Mouse (Mus musculus): ENCODE measurements around the gene Ttll11. TPM values are rescaled to one million over a fixed set of nuclear protein-coding genes. Genes with fewer than 3 reads are reported as not detected.
A peak's percentile ranks its signal among the peaks of the same experiment; 100 is the strongest.

The Ttll11 gene
- polyA plus RNA-seq, 1 experiment from 2014 or later = 0.94 TPM

- no peak overlapping the region for H3K27ac ChIP-seq
- 82% methylated on average over 2 of the region's 2 CpGs for WGBS
- peaks cover 6% of the 10 kb centered on the region for H3K4me1 ChIP-seq (replicated peaks)
- H3K9me3 ChIP-seq (replicated peaks) = no peaks in the 10 kb centered on the region; the same call in 1 of the 2 replicates
- H3K27me3 ChIP-seq = no peaks in the 10 kb centered on the region
- peaks cover 6% of the 10 kb centered on the region; the same call in 1 of the 2 replicates for H3K36me3 ChIP-seq
- H3K4me2 ChIP-seq = no peak overlapping the region
- no peak overlapping the region for H3K9ac ChIP-seq
- ATAC-seq (replicated peaks; ENCODE audit: insufficient number of reproducible peaks, insufficient read depth, low FRiP score, low read depth) = no peak
- H3K4me3 ChIP-seq = no peak overlapping the region
These were observed 243.7 kb downstream of the Ttll11 start for GRCm38 (mm10) chr2:35736061-35736460.

GRCm38 (mm10) chr2:35735001-35735400 lies 244.7 kb downstream of the Ttll11 start:
- Histone ChIP-seq H3K36me3 (peaks cover 12% of the 10 kb centered on the region; the same call in 1 of the 2 replicates), H3K4me1 (replicated peaks) (peaks cover 8% of the 10 kb centered on the region)
- WGBS = 98% methylated on average over 2 of the region's 2 CpGs

GRCm38 (mm10) chr2:35731671-35732449 lies 247.9 kb downstream of the Ttll11 start:
- Histone ChIP-seq H3K4me1 (replicated peaks) (peaks cover 22% of the 10 kb centered on the region), H3K4me3 (no peak overlapping the region), H3K36me3 (peaks cover 35% of the 10 kb centered on the region; the same call in 1 of the 2 replicates), H3K9ac (no peak overlapping the region), H3K9me3 (replicated peaks) (no peaks in the 10 kb centered on the region; the same call in 1 of the 2 replicates), H3K27me3 (no peaks in the 10 kb centered on the region), H3K4me2 (no peak overlapping the region), H3K27ac (no peak overlapping the region)
- WGBS = 64% methylated on average over 18 of the region's 18 CpGs
- ATAC-seq (replicated peaks; ENCODE audit: insufficient number of reproducible peaks, insufficient read depth, low FRiP score, low read depth) = no peak

More at GRCm38 (mm10) chr2:35735001-35735400, 244.7 kb downstream of the Ttll11 start:
- H3K4me3 ChIP-seq = no peak overlapping the region
- no peak for ATAC-seq (replicated peaks; ENCODE audit: insufficient number of reproducible peaks, insufficient read depth, low FRiP score, low read depth)
- no peak overlapping the region for H3K27ac ChIP-seq
- no peak overlapping the region for H3K9ac ChIP-seq
- no peaks in the 10 kb centered on the region; the same call in 1 of the 2 replicates for H3K9me3 ChIP-seq (replicated peaks)
- no peaks in the 10 kb centered on the region for H3K27me3 ChIP-seq
- no peak overlapping the region for H3K4me2 ChIP-seq

GRCm38 (mm10) chr2:35729077-35730065 lies 250.3 kb downstream of the Ttll11 start:
- no peak overlapping the region for H3K9ac ChIP-seq
- ATAC-seq (replicated peaks; ENCODE audit: insufficient number of reproducible peaks, insufficient read depth, low FRiP score, low read depth) = peak; percentile 72
- peak overlapping the region; percentile 52 for H3K27ac ChIP-seq
- peaks cover 22% of the 10 kb centered on the region for H3K4me1 ChIP-seq (replicated peaks)
- H3K9me3 ChIP-seq (replicated peaks) = no peaks in the 10 kb centered on the region
- no peak overlapping the region for H3K4me2 ChIP-seq
- peaks cover 46% of the 10 kb centered on the region; the same call in 1 of the 2 replicates for H3K36me3 ChIP-seq
- no peak overlapping the region for H3K4me3 ChIP-seq
- WGBS = 44% methylated on average over 16 of the region's 16 CpGs
- no peaks in the 10 kb centered on the region for H3K27me3 ChIP-seq

GRCm38 (mm10) chr2:35728633-35729032 lies 251.1 kb downstream of the Ttll11 start:
- 0 out of 2 replicates have a peak, but pooled peaks have one; percentile 6 for ATAC-seq (replicated peaks; ENCODE audit: insufficient number of reproducible peaks, insufficient read depth, low FRiP score, low read depth)
- Histone ChIP-seq H3K4me2 (no peak overlapping the region), H3K36me3 (peaks cover 54% of the 10 kb centered on the region), H3K9me3 (replicated peaks) (no peaks in the 10 kb centered on the region), H3K27ac (peak overlapping the region; percentile 52; the same call in 1 of the 2 replicates), H3K9ac (no peak overlapping the region), H3K4me3 (no peak overlapping the region), H3K4me1 (replicated peaks) (peaks cover 23% of the 10 kb centered on the region), H3K27me3 (no peaks in the 10 kb centered on the region)
- WGBS = 27% methylated on average over 5 of the region's 5 CpGs

GRCm38 (mm10) chr2:35723691-35724090 lies 256.0 kb downstream of the Ttll11 start:
- H3K4me2 ChIP-seq = no peak overlapping the region
- 78% methylated on average over 7 of the region's 7 CpGs for WGBS
- H3K36me3 ChIP-seq = peaks cover 86% of the 10 kb centered on the region
- H3K4me1 ChIP-seq (replicated peaks) = peaks cover 10% of the 10 kb centered on the region
- H3K4me3 ChIP-seq = no peak overlapping the region
- H3K9me3 ChIP-seq (replicated peaks) = no peaks in the 10 kb centered on the region
- H3K9ac ChIP-seq = no peak overlapping the region
- ATAC-seq (replicated peaks; ENCODE audit: insufficient number of reproducible peaks, insufficient read depth, low FRiP score, low read depth) = no peak
- no peak overlapping the region for H3K27ac ChIP-seq
- H3K27me3 ChIP-seq = no peaks in the 10 kb centered on the region

GRCm38 (mm10) chr2:35723267-35723666 lies 256.4 kb downstream of the Ttll11 start:
- Histone ChIP-seq H3K4me2 (no peak overlapping the region), H3K27ac (no peak overlapping the region), H3K27me3 (no peaks in the 10 kb centered on the region), H3K36me3 (peaks cover 86% of the 10 kb centered on the region), H3K4me1 (replicated peaks) (peaks cover 6% of the 10 kb centered on the region), H3K9me3 (replicated peaks) (no peaks in the 10 kb centered on the region), H3K4me3 (no peak overlapping the region), H3K9ac (no peak overlapping the region)
- 95% methylated on average over 6 of the region's 6 CpGs for WGBS
- no peak for ATAC-seq (replicated peaks; ENCODE audit: insufficient number of reproducible peaks, insufficient read depth, low FRiP score, low read depth)

- no peaks in the 10 kb centered on the region for H3K9me3 ChIP-seq (replicated peaks)
- peaks cover 86% of the 10 kb centered on the region for H3K36me3 ChIP-seq
- H3K27me3 ChIP-seq = no peaks in the 10 kb centered on the region
- no peak overlapping the region for H3K4me2 ChIP-seq
- H3K4me1 ChIP-seq (replicated peaks) = 0 out of 2 replicates have a peak, but pooled peaks cover 3% of the 10 kb centered on the region
- no peak for ATAC-seq (replicated peaks; ENCODE audit: insufficient number of reproducible peaks, insufficient read depth, low FRiP score, low read depth)
- H3K4me3 ChIP-seq = no peak overlapping the region
- H3K9ac ChIP-seq = no peak overlapping the region
- no peak overlapping the region for H3K27ac ChIP-seq
- WGBS = 87% methylated on average over 9 of the region's 9 CpGs
These were observed 256.9 kb downstream of the Ttll11 start for GRCm38 (mm10) chr2:35722821-35723220.

GRCm38 (mm10) chr2:35720956-35721355 lies 258.8 kb downstream of the Ttll11 start:
- Histone ChIP-seq H3K27ac (no peak overlapping the region), H3K4me3 (no peak overlapping the region), H3K27me3 (no peaks in the 10 kb centered on the region), H3K9me3 (replicated peaks) (no peaks in the 10 kb centered on the region), H3K9ac (no peak overlapping the region), H3K4me1 (replicated peaks) (peaks cover 7% of the 10 kb centered on the region; the same call in 1 of the 2 replicates), H3K36me3 (peaks cover 89% of the 10 kb centered on the region), H3K4me2 (no peak overlapping the region)
- no peak for ATAC-seq (replicated peaks; ENCODE audit: insufficient number of reproducible peaks, insufficient read depth, low FRiP score, low read depth)
- WGBS = 87% methylated on average over 9 of the region's 9 CpGs

GRCm38 (mm10) chr2:35720550-35720949 lies 259.2 kb downstream of the Ttll11 start:
- no peaks in the 10 kb centered on the region for H3K27me3 ChIP-seq
- WGBS = 87% methylated on average over 13 of the region's 13 CpGs
- H3K4me1 ChIP-seq (replicated peaks) = peaks cover 7% of the 10 kb centered on the region
- no peak overlapping the region for H3K4me2 ChIP-seq
- H3K4me3 ChIP-seq = no peak overlapping the region
- no peak overlapping the region for H3K27ac ChIP-seq
- peaks cover 93% of the 10 kb centered on the region for H3K36me3 ChIP-seq
- H3K9ac ChIP-seq = no peak overlapping the region
- no peaks in the 10 kb centered on the region for H3K9me3 ChIP-seq (replicated peaks)
- no peak for ATAC-seq (replicated peaks; ENCODE audit: insufficient number of reproducible peaks, insufficient read depth, low FRiP score, low read depth)

GRCm38 (mm10) chr2:35720104-35720503 lies 259.6 kb downstream of the Ttll11 start:
- 93% methylated on average over 12 of the region's 12 CpGs for WGBS
- peaks cover 12% of the 10 kb centered on the region for H3K4me1 ChIP-seq (replicated peaks)
- no peak overlapping the region for H3K4me3 ChIP-seq
- H3K27ac ChIP-seq = no peak overlapping the region
- H3K9me3 ChIP-seq (replicated peaks) = no peaks in the 10 kb centered on the region
- ATAC-seq (replicated peaks; ENCODE audit: insufficient number of reproducible peaks, insufficient read depth, low FRiP score, low read depth) = no peak
- H3K9ac ChIP-seq = no peak overlapping the region
- H3K4me2 ChIP-seq = no peak overlapping the region
- H3K27me3 ChIP-seq = no peaks in the 10 kb centered on the region
- H3K36me3 ChIP-seq = peaks cover 97% of the 10 kb centered on the region
